Mouse (Mus musculus): ENCODE measurements at regions not wholly inside any gene's neighbourhood (a gene's known extent, or its start where the extent isn't known, plus 50 kb on each side); places are given as distances from the start of the nearest gene placed in this dataset.
"Not testable (repeated sequence)": the region's sequence is repeated elsewhere in the genome, so short reads cannot be mapped to it uniquely, and the experiment has no call there.

- no peak overlapping the region for H3K4me2 ChIP-seq
- no peak overlapping the region for H3K27ac ChIP-seq
- no peak overlapping the region for H3K4me3 ChIP-seq
- no peak for ATAC-seq (replicated peaks)
- 77% methylated on average over 7 of the region's 7 CpGs for WGBS
- no peaks in the 10 kb centered on the region for H3K27me3 ChIP-seq (replicated peaks)
- H3K9ac ChIP-seq, result no peak overlapping the region
- no peaks in the 10 kb centered on the region for H3K36me3 ChIP-seq (replicated peaks)
- H3K9me3 ChIP-seq, result no peaks in the 10 kb centered on the region
- peaks cover 18% of the 10 kb centered on the region for H3K4me1 ChIP-seq
Measured at GRCm38 (mm10) chr19:49301364-49302091, 1095.7 kb downstream of the Sorcs3 start.

GRCm38 (mm10) chr19:49305804-49306203 is 1100.0 kb downstream of the Sorcs3 start:
- no peaks in the 10 kb centered on the region for H3K9me3 ChIP-seq
- H3K9ac ChIP-seq, result no peak overlapping the region
- ATAC-seq (replicated peaks), result no peak
- no peaks in the 10 kb centered on the region for H3K27me3 ChIP-seq (replicated peaks)
- no peaks in the 10 kb centered on the region for H3K36me3 ChIP-seq (replicated peaks)
- H3K4me1 ChIP-seq, result no peaks in the 10 kb centered on the region
- H3K4me3 ChIP-seq, result no peak overlapping the region
- H3K4me2 ChIP-seq, result no peak overlapping the region
- H3K27ac ChIP-seq, result no peak overlapping the region
- WGBS, result 45% methylated on average over 3 of the region's 3 CpGs

- H3K4me2 ChIP-seq, result no peak overlapping the region
- WGBS, result 96% methylated on average over 1 of the region's 1 CpGs
- no peak overlapping the region for H3K4me3 ChIP-seq
- no peak overlapping the region for H3K9ac ChIP-seq
- H3K4me1 ChIP-seq, result no peaks in the 10 kb centered on the region
- H3K9me3 ChIP-seq, result no peaks in the 10 kb centered on the region
- H3K27ac ChIP-seq, result no peak overlapping the region
- 0 out of 2 replicates have a peak, but pooled peaks cover 2% of the 10 kb centered on the region for H3K27me3 ChIP-seq (replicated peaks)
- H3K36me3 ChIP-seq (replicated peaks), result no peaks in the 10 kb centered on the region
- ATAC-seq (replicated peaks), result no peak
Measured at GRCm38 (mm10) chr19:49314229-49314628, 1108.4 kb downstream of the Sorcs3 start.

GRCm38 (mm10) chr19:49359642-49360041 is 1153.8 kb downstream of the Sorcs3 start:
- H3K4me3 ChIP-seq, result no peak overlapping the region
- H3K9ac ChIP-seq, result no peak overlapping the region
- no peaks in the 10 kb centered on the region for H3K9me3 ChIP-seq
- no peaks in the 10 kb centered on the region for H3K36me3 ChIP-seq (replicated peaks)
- no peak overlapping the region for H3K4me2 ChIP-seq
- H3K4me1 ChIP-seq, result no peaks in the 10 kb centered on the region
- no peaks in the 10 kb centered on the region for H3K27me3 ChIP-seq (replicated peaks)
- no peak for ATAC-seq (replicated peaks)
- 86% methylated on average over 3 of the region's 3 CpGs for WGBS
- no peak overlapping the region for H3K27ac ChIP-seq

- 84% methylated on average over 5 of the region's 5 CpGs for WGBS
- H3K4me3 ChIP-seq, result no peak overlapping the region
- no peaks in the 10 kb centered on the region for H3K4me1 ChIP-seq
- no peaks in the 10 kb centered on the region for H3K36me3 ChIP-seq (replicated peaks)
- H3K9me3 ChIP-seq, result no peaks in the 10 kb centered on the region
- H3K27me3 ChIP-seq (replicated peaks), result no peaks in the 10 kb centered on the region
- no peak for ATAC-seq (replicated peaks)
- no peak overlapping the region for H3K4me2 ChIP-seq
- H3K27ac ChIP-seq, result no peak overlapping the region
- H3K9ac ChIP-seq, result no peak overlapping the region
Measured at GRCm38 (mm10) chr19:49360715-49361114, 1154.9 kb downstream of the Sorcs3 start.

GRCm38 (mm10) chr19:49361116-49361515 is 1155.3 kb downstream of the Sorcs3 start:
- H3K4me2 ChIP-seq; H3K27ac ChIP-seq; H3K4me1 ChIP-seq; ATAC-seq (replicated peaks); H3K4me3 ChIP-seq; H3K9ac ChIP-seq; H3K27me3 ChIP-seq (replicated peaks); H3K9me3 ChIP-seq; H3K36me3 ChIP-seq (replicated peaks): not testable (repeated sequence)
- WGBS, result 77% methylated on average over 10 of the region's 11 CpGs

- 74% methylated on average over 1 of the region's 1 CpGs for WGBS
Measured at GRCm38 (mm10) chr19:49372921-49373320, 1167.1 kb downstream of the Sorcs3 start.

GRCm38 (mm10) chr19:49374295-49374694 is 1168.5 kb downstream of the Sorcs3 start:
- no peak overlapping the region for H3K9ac ChIP-seq
- H3K4me2 ChIP-seq, result no peak overlapping the region
- H3K4me3 ChIP-seq, result no peak overlapping the region
- no peaks in the 10 kb centered on the region for H3K36me3 ChIP-seq (replicated peaks)
- H3K27me3 ChIP-seq (replicated peaks), result no peaks in the 10 kb centered on the region
- no peaks in the 10 kb centered on the region for H3K4me1 ChIP-seq
- no peak overlapping the region for H3K27ac ChIP-seq
- no peaks in the 10 kb centered on the region for H3K9me3 ChIP-seq
- ATAC-seq (replicated peaks), result no peak
- WGBS, result 98% methylated on average over 2 of the region's 2 CpGs

More at GRCm38 (mm10) chr19:49372921-49373320, 1167.1 kb downstream of the Sorcs3 start:
- no peaks in the 10 kb centered on the region for H3K27me3 ChIP-seq (replicated peaks)
- no peak overlapping the region for H3K9ac ChIP-seq
- no peaks in the 10 kb centered on the region for H3K9me3 ChIP-seq
- H3K36me3 ChIP-seq (replicated peaks), result no peaks in the 10 kb centered on the region
- no peak overlapping the region for H3K4me2 ChIP-seq
- H3K4me3 ChIP-seq, result no peak overlapping the region
- no peak for ATAC-seq (replicated peaks)
- H3K4me1 ChIP-seq, result no peaks in the 10 kb centered on the region
- no peak overlapping the region for H3K27ac ChIP-seq

GRCm38 (mm10) chr19:49374926-49375325 is 1169.1 kb downstream of the Sorcs3 start:
- Histone ChIP-seq H3K4me1 (no peaks in the 10 kb centered on the region), H3K27me3 (replicated peaks) (no peaks in the 10 kb centered on the region), H3K4me2 (no peak overlapping the region), H3K4me3 (no peak overlapping the region), H3K9ac (no peak overlapping the region), H3K36me3 (replicated peaks) (no peaks in the 10 kb centered on the region), H3K27ac (no peak overlapping the region), H3K9me3 (no peaks in the 10 kb centered on the region)
- WGBS, result 76% methylated on average over 3 of the region's 3 CpGs
- ATAC-seq (replicated peaks), result no peak

GRCm38 (mm10) chr19:49375754-49376619 is 1170.2 kb downstream of the Sorcs3 start:
- Histone ChIP-seq H3K4me2 (no peak overlapping the region), H3K4me1 (no peaks in the 10 kb centered on the region), H3K9ac (no peak overlapping the region), H3K36me3 (replicated peaks) (no peaks in the 10 kb centered on the region), H3K27ac (no peak overlapping the region), H3K9me3 (no peaks in the 10 kb centered on the region), H3K27me3 (replicated peaks) (no peaks in the 10 kb centered on the region), H3K4me3 (no peak overlapping the region)
- 53% methylated on average over 1 of the region's 1 CpGs for WGBS
- no peak for ATAC-seq (replicated peaks)

GRCm38 (mm10) chr19:49379646-49380045 is 1173.8 kb downstream of the Sorcs3 start:
- no peaks in the 10 kb centered on the region for H3K36me3 ChIP-seq (replicated peaks)
- H3K27ac ChIP-seq, result no peak overlapping the region
- no peaks in the 10 kb centered on the region for H3K9me3 ChIP-seq
- H3K27me3 ChIP-seq (replicated peaks), result no peaks in the 10 kb centered on the region
- H3K4me2 ChIP-seq, result no peak overlapping the region
- no peak for ATAC-seq (replicated peaks)
- H3K4me1 ChIP-seq, result no peaks in the 10 kb centered on the region
- H3K9ac ChIP-seq, result no peak overlapping the region
- WGBS, result 57% methylated on average over 3 of the region's 3 CpGs
- no peak overlapping the region for H3K4me3 ChIP-seq

- WGBS, result 54% methylated on average over 2 of the region's 2 CpGs
- H3K4me1 ChIP-seq, result no peaks in the 10 kb centered on the region
- H3K4me3 ChIP-seq, result no peak overlapping the region
- H3K27me3 ChIP-seq (replicated peaks), result no peaks in the 10 kb centered on the region
- no peak overlapping the region for H3K9ac ChIP-seq
- H3K27ac ChIP-seq, result no peak overlapping the region
- H3K36me3 ChIP-seq (replicated peaks), result no peaks in the 10 kb centered on the region
- H3K9me3 ChIP-seq, result no peaks in the 10 kb centered on the region
- no peak for ATAC-seq (replicated peaks)
- no peak overlapping the region for H3K4me2 ChIP-seq
Measured at GRCm38 (mm10) chr19:49396257-49396656, 1190.4 kb downstream of the Sorcs3 start.
